Mouse (Mus musculus) limb, embryonic 11.5 days (tissue): ENCODE measurements around the gene Nuak1. TPM values are rescaled to one million over a fixed set of nuclear protein-coding genes. Genes with fewer than 3 reads are reported as not detected.

Experiments used
- ATAC-seq: fragments of 200-750 bp; cut with Nextera tagmentation; 2 replicates; pipeline ENCODE4 v1.8.0; 2017; ENCODE audit warnings: low read depth; ENCODE audit not compliant: insufficient number of reproducible peaks, low FRiP score, low TSS enrichment
- DNase-seq: peaks from one replicate; pipeline ENCODE4 v3.0.0-alpha.2; 2015; ENCODE audit warnings: low spot score
- H3K27ac ChIP-seq: fragments of 300-500 bp; sonication (generic); replicated peaks from 2 replicates; pipeline ENCODE4 v1.5.1; 2014; ENCODE audit warnings: low read depth, mild to moderate bottlenecking, low read length
- H3K27me3 ChIP-seq: fragments of 300-500 bp; sonication (generic); 2 replicates; pipeline ENCODE4 v1.6.1; 2014; ENCODE audit warnings: mild to moderate bottlenecking, low read length, mixed read lengths; ENCODE audit not compliant: control insufficient read depth, insufficient read depth
- H3K36me3 ChIP-seq: fragments of 300-500 bp; sonication (generic); 2 replicates; pipeline ENCODE4 v1.6.1; 2014; ENCODE audit warnings: mild to moderate bottlenecking, low read length, moderate library complexity, mixed read lengths; ENCODE audit not compliant: control insufficient read depth, insufficient read depth
- H3K4me1 ChIP-seq: fragments of 300-500 bp; sonication (generic); 2 replicates; pipeline ENCODE4 v1.6.1; 2014; ENCODE audit warnings: low read length, mixed read lengths; ENCODE audit not compliant: control insufficient read depth, insufficient read depth
- H3K4me2 ChIP-seq: fragments of 300-500 bp; sonication (generic); 2 replicates; pipeline ENCODE4 v1.6.1; 2014; ENCODE audit warnings: low read depth, mild to moderate bottlenecking, moderate library complexity; ENCODE audit not compliant: severe bottlenecking
- H3K4me3 ChIP-seq: fragments of 300-500 bp; sonication (generic); 2 replicates; pipeline ENCODE4 v1.5.1; 2014; ENCODE audit warnings: low read depth, low read length
- H3K9ac ChIP-seq: fragments of 300-500 bp; sonication (generic); 2 replicates; pipeline ENCODE4 v1.6.1; 2014; ENCODE audit warnings: mild to moderate bottlenecking, low read length
- H3K9me3 ChIP-seq: fragments of 300-500 bp; sonication (generic); 2 replicates; pipeline ENCODE4 v1.6.1; 2016; ENCODE audit warnings: low read length; ENCODE audit not compliant: control insufficient read depth
- WGBS: fragments of 180-500 bp; shearing (Covaris S2); extraction: QIAGEN DNeasy Blood & Tissue Kit; methylation state at CpG from one replicate; pipeline ENCODE4 v1.1.7; 2014; 5-methylcytosine and 5-hydroxymethylcytosine counted together
- polyA plus RNA-seq: library from polyadenylated mRNA; unstranded; fragments of >200 nt; fragmentation: Nextera tagmentation; extraction: Ambion mirVana; gene quantifications from 2 replicates; pipeline ENCODE4 v1.2.1, GENCODE M21; 2014

Nuak1 gene
- polyA plus RNA-seq, 1 experiment from 2014 or later = 2.0 TPM

DNA sequence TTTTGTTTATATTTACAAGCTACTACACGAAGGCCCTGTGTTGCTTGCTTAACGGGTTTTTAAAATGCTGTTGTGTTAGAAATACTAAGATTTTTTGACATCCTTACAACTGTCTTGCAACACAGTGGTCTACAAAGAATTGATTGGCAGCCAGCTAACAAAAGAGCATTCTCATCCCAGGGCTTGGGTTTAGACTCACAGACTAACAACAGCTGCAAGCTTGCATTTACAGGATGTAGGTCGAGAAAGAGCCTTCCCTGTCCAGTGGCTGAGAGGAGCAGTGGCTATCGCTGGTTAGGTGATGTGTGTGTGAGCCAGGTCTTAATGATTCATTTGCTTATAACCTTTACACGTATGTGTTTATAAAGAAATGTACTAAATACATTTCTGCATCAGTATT, 94.7 kb downstream of the Nuak1 start:
- H3K27me3 ChIP-seq = no peaks in the 10 kb centered on the region
- no peak overlapping the region for H3K4me3 ChIP-seq
- ATAC-seq (no peak), DNase-seq (no peak)
- no peak overlapping the region for H3K4me2 ChIP-seq
- no peak overlapping the region for H3K27ac ChIP-seq
- H3K4me1 ChIP-seq = no peaks in the 10 kb centered on the region
- no peak overlapping the region for H3K9ac ChIP-seq
- H3K36me3 ChIP-seq = no peaks in the 10 kb centered on the region
- 74% methylated on average over 5 of the region's 5 CpGs for WGBS
- no peaks in the 10 kb centered on the region for H3K9me3 ChIP-seq

DNA sequence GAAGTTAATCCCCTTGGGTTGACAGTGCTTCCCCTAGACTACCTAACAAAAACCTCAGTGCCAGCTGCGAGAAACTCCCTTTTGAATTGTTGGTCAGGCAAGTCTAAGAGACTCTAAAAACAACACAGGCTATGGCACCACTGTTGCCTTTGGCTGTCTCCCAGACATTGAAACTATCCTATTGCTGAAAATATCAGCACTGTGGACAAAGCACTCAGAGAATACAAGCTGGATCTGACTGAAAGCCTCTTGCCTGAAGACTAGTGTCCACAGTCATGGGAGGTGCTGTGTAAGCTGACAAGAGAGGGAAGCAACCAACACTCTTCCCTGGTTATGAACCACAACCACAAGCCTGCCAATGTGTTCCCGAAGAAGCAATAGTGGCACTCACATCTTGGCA, 96.9 kb downstream of the Nuak1 start:
- ATAC-seq = no peak
- WGBS = 92% methylated on average over 2 of the region's 2 CpGs
- no peak overlapping the region for H3K9ac ChIP-seq
- H3K27ac ChIP-seq = no peak overlapping the region
- no peak overlapping the region for H3K4me2 ChIP-seq
- no peak for DNase-seq
- H3K9me3 ChIP-seq = no peaks in the 10 kb centered on the region
- H3K27me3 ChIP-seq = no peaks in the 10 kb centered on the region
- no peaks in the 10 kb centered on the region for H3K36me3 ChIP-seq
- no peaks in the 10 kb centered on the region for H3K4me1 ChIP-seq
- H3K4me3 ChIP-seq = no peak overlapping the region

DNA sequence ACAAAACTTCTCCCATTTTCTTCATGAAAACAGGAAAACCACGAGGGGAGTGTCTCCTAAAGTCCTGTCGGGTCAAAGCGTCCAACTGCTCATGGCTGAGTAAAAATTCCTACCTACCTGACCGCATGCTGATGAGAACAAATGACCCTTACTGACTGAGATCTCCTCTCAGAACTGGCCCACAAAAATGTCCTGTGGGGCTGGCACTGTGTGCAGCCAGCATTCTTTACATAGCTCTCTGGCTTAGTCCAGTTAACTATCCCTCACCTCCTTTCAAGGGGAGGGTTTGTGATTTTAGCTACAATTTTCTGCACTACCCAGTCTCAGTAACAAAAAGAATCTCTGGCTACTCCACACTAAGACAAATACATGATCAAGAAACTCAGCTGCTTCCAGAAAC, 100.9 kb downstream of the Nuak1 start:
- Histone ChIP-seq H3K4me1 (no peaks in the 10 kb centered on the region), H3K9ac (no peak overlapping the region), H3K9me3 (no peaks in the 10 kb centered on the region), H3K27me3 (no peaks in the 10 kb centered on the region), H3K27ac (no peak overlapping the region), H3K4me3 (no peak overlapping the region), H3K36me3 (no peaks in the 10 kb centered on the region), H3K4me2 (no peak overlapping the region)
- ATAC-seq (no peak), DNase-seq (no peak)
- WGBS = 76% methylated on average over 4 of the region's 4 CpGs

DNA sequence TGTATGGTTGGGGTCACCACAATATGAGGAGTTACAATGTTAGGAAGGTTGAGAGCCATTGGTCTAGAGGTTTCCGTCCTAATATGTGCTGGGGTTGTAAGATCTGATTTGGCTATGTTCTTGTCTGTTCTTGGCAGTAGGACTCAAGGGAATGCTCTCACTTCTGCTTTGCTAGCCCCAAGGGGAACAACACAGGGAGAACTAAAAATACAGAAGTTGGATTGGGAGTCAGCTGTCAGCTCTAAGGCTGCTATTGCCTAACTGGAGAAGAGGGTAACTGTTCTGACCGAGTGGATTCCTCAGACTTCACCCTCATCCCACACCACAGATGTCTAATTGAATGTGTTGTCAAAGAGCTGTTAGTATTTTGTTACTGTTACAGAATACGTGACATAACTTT, 101.6 kb downstream of the Nuak1 start:
- ATAC-seq (no peak), DNase-seq (no peak)
- H3K9me3 ChIP-seq = no peaks in the 10 kb centered on the region
- H3K36me3 ChIP-seq = no peaks in the 10 kb centered on the region
- no peak overlapping the region for H3K4me2 ChIP-seq
- WGBS = 87% methylated on average over 3 of the region's 3 CpGs
- H3K27ac ChIP-seq = no peak overlapping the region
- H3K27me3 ChIP-seq = no peaks in the 10 kb centered on the region
- no peak overlapping the region for H3K4me3 ChIP-seq
- no peak overlapping the region for H3K9ac ChIP-seq
- no peaks in the 10 kb centered on the region for H3K4me1 ChIP-seq

DNA sequence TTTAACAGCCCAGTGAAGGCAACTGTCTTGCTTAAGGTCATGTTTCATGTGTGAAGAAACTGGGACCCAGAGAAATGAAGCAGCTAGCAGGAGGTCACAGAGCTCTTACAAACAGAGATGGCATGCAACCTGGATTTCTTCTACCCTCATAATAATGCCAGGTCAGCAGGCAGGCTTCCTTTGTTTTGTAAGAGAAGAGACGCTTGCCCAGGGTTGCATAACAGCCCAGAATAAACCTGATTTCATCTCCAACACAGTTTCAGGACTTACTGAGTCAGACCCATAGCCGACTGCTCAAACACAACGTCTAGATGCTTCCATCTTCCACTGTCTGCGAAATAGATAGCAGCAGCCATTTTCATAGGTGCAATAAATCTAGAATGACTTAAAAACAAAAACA, 105.0 kb downstream of the Nuak1 start:
- Histone ChIP-seq H3K4me1 (no peaks in the 10 kb centered on the region; the same call in 1 of the 2 replicates), H3K27me3 (no peaks in the 10 kb centered on the region), H3K9me3 (no peaks in the 10 kb centered on the region), H3K27ac (no peak overlapping the region), H3K4me3 (no peak overlapping the region), H3K9ac (no peak overlapping the region), H3K4me2 (no peak overlapping the region), H3K36me3 (no peaks in the 10 kb centered on the region)
- DNase-seq = no peak
- ATAC-seq = no peak
- 87% methylated on average over 4 of the region's 4 CpGs for WGBS

DNA sequence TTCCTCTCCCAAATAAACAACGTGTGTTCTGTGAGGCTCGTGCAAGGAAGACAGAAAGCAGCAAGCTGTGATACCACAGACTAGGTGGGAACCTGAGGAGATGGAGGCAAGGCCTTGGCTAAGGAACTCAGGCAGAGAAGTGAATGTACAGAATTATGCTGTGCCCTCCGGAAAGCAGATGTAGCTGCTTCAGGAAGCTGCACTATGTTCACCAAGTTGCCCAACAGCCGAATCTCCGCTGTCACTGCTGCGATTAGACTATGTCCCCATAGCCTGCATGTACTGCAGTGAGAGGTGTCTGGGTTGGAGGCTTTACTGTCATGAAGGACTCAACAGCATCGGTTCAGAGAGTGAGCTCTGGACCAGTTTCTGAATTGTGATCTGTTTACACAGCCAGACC, 110.6 kb downstream of the Nuak1 start:
- no peak overlapping the region for H3K9ac ChIP-seq
- ATAC-seq (no peak), DNase-seq (no peak)
- H3K27ac ChIP-seq = no peak overlapping the region
- no peaks in the 10 kb centered on the region for H3K27me3 ChIP-seq
- no peaks in the 10 kb centered on the region for H3K36me3 ChIP-seq
- H3K4me3 ChIP-seq = no peak overlapping the region
- H3K4me2 ChIP-seq = no peak overlapping the region
- 79% methylated on average over 7 of the region's 7 CpGs for WGBS
- no peaks in the 10 kb centered on the region for H3K9me3 ChIP-seq
- no peaks in the 10 kb centered on the region; the same call in 1 of the 2 replicates for H3K4me1 ChIP-seq

DNA sequence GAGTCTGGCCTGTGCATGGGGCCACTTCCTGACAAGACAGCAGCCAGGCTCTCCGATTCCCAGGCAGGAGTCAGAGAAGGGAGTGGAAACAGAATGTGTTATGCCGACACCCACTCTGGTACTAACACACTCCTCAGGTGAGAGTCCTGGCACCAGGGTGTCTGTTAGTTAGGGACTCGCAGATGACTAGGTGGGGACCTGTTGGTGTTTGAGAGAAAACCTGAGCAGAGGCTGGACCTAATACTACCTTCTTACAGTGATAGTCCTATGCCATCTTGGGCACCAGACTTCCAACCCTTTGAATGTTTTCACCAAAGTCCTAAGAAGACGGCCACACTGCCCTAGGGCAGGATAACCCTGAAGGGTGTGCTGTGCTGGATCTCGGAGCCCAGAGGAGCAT, 111.1 kb downstream of the Nuak1 start:
- Histone ChIP-seq H3K4me2 (no peak overlapping the region), H3K27ac (no peak overlapping the region), H3K4me3 (no peak overlapping the region), H3K4me1 (no peaks in the 10 kb centered on the region; the same call in 1 of the 2 replicates), H3K27me3 (no peaks in the 10 kb centered on the region), H3K9ac (no peak overlapping the region), H3K9me3 (no peaks in the 10 kb centered on the region), H3K36me3 (no peaks in the 10 kb centered on the region)
- no peak for ATAC-seq
- 64% methylated on average over 5 of the region's 5 CpGs for WGBS
- no peak for DNase-seq

DNA sequence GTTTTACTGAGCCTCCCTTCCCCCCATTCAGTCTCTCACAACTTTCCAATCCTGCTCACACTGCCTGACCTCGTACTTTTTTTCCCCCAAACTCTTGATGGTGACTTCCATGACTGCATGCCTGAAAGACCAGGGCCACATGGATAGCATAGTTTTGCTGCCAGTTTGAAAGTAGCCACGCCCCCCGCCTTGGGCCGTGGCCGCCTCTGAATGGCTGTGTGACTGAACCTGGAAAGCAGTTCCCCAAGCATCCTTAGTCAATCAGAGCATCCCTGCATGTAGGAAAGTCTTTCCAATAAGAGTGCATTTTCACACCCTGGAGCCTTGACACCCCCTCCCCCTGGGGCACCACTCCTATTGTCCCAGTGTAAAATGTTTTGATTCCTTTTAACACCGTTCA, 116.4 kb downstream of the Nuak1 start:
- no peaks in the 10 kb centered on the region for H3K9me3 ChIP-seq
- no peak overlapping the region for H3K27ac ChIP-seq
- H3K9ac ChIP-seq = no peak overlapping the region
- H3K4me2 ChIP-seq = no peak overlapping the region
- H3K4me3 ChIP-seq = no peak overlapping the region
- no peaks in the 10 kb centered on the region for H3K4me1 ChIP-seq
- ATAC-seq = no peak
- H3K27me3 ChIP-seq = no peaks in the 10 kb centered on the region
- WGBS = 55% methylated on average over 6 of the region's 6 CpGs
- no peaks in the 10 kb centered on the region for H3K36me3 ChIP-seq
- no peak for DNase-seq
